Mouse (Mus musculus) lung, embryonic 14.5 days (tissue): ENCODE data around the gene Tnfrsf19. TPM values are rescaled to one million over a fixed set of nuclear protein-coding genes. Genes with fewer than 3 reads are reported as not detected.

Source experiments
- ATAC-seq: fragments of 200-750 bp; cut with Nextera tagmentation; 2 replicates; pipeline ENCODE4 v1.8.0; 2017; ENCODE audit warnings: mild to moderate bottlenecking, moderate TSS enrichment, moderate library complexity; ENCODE audit not compliant: insufficient read depth
- DNase-seq: peaks from one replicate; pipeline ENCODE4 v3.0.0-alpha.2; 2015
- H3K27ac ChIP-seq: fragments of 300-500 bp; sonication (generic); 2 replicates; pipeline ENCODE4 v1.5.1; 2014; ENCODE audit warnings: low read depth, mild to moderate bottlenecking, moderate library complexity
- H3K27me3 ChIP-seq: fragments of 300-500 bp; sonication (generic); 2 replicates; pipeline ENCODE4 v1.6.1; 2014; ENCODE audit warnings: low read length, control low read depth; ENCODE audit not compliant: insufficient read depth
- H3K36me3 ChIP-seq: fragments of 300-500 bp; sonication (generic); 2 replicates; pipeline ENCODE4 v1.6.1; 2014; ENCODE audit warnings: control low read depth; ENCODE audit not compliant: insufficient read depth
- H3K4me1 ChIP-seq: fragments of 300-500 bp; sonication (generic); 2 replicates; pipeline ENCODE4 v1.6.1; 2014; ENCODE audit warnings: antibody characterized with exemption, control low read depth; ENCODE audit not compliant: insufficient read depth
- H3K4me2 ChIP-seq: fragments of 300-500 bp; sonication (generic); 2 replicates; pipeline ENCODE4 v1.6.1; 2014; ENCODE audit warnings: mild to moderate bottlenecking
- H3K4me3 ChIP-seq: fragments of 300-500 bp; sonication (generic); 2 replicates; pipeline ENCODE4 v1.5.1; 2014; ENCODE audit warnings: low read depth, low read length
- H3K9ac ChIP-seq: fragments of 300-500 bp; sonication (generic); 2 replicates; pipeline ENCODE4 v1.6.1; 2014
- H3K9me3 ChIP-seq: fragments of 300-500 bp; sonication (generic); 2 replicates; pipeline ENCODE4 v1.6.1; 2016; ENCODE audit warnings: low read depth, low read length, control low read depth
- CTCF ChIP-seq: IDR thresholded peaks from 2 replicates; pipeline ENCODE4 v1.5.1; 2016; ENCODE audit warnings: antibody characterized with exemption, low read depth
- WGBS: fragments of 180-500 bp; shearing (Covaris S2); extraction: QIAGEN DNeasy Blood & Tissue Kit; methylation state at CpG from one replicate; pipeline ENCODE4 v1.1.7; 2014; 5-methylcytosine and 5-hydroxymethylcytosine counted together
- polyA plus RNA-seq: library from polyadenylated mRNA; unstranded; fragments of >200 nt; fragmentation: Nextera tagmentation; extraction: Ambion mirVana; gene quantifications from 2 replicates; pipeline ENCODE4 v1.2.1, GENCODE M21; 2014

Gene Tnfrsf19
- polyA plus RNA-seq, 1 experiment from 2014 or later, result 159 TPM

DNA sequence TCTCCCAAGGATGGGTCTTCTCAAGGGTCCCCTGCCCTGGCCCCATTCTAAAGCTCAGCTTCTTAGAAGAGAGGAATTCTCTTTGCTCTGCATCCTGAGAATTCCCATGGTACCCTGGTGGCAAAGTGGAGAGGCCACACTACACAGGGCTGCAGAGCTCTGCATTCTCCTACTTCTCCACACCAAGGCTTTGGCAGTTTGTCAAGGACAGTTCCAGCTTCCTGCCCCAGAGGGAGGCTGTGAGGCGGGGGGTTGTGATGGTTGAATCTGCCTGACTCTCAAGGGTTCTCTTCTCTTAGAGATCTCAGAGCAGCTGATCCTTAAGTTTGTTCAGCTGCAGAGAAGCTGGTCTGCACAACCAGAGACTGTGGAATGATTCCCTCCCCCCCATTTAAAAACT, 23.9 kb downstream of the Tnfrsf19 start:
- no peak overlapping the region for H3K27ac ChIP-seq
- H3K27me3 ChIP-seq, result no peaks in the 10 kb centered on the region
- no peak overlapping the region for H3K9ac ChIP-seq
- 61% methylated on average over 1 of the region's 1 CpGs for WGBS
- H3K4me3 ChIP-seq, result no peak overlapping the region
- no peak overlapping the region for H3K4me2 ChIP-seq
- no peaks in the 10 kb centered on the region for H3K9me3 ChIP-seq
- DNase-seq, result peak; percentile 55
- peaks cover 55% of the 10 kb centered on the region for H3K36me3 ChIP-seq
- ATAC-seq, result no peak
- H3K4me1 ChIP-seq, result peaks cover 6% of the 10 kb centered on the region
- TF ChIP-seq CTCF, result peak; percentile 28; the same call in 1 of the 2 replicates

DNA sequence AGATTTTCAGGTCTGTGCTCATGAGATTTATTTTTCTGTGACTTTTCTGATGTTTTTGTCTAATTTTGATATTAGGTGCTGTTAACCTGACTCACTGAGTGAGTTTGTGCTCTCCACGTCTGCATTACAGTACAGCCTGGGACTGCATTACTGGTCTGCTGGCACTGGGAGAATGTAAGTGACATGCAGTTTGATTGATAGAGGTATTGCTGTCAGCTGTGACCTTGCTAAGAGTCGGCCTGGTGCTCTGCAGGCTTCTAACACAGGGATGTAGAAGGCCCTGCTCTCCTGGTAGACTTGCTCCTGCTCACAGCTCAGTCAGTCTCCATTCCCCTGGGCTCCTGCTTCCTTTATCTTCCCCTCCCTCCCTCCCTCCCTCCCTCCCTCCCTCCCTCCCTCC, 25.3 kb downstream of the Tnfrsf19 start:
- no peak overlapping the region for H3K9ac ChIP-seq
- H3K27ac ChIP-seq, result no peak overlapping the region
- DNase-seq, result no peak
- H3K4me2 ChIP-seq, result no peak overlapping the region
- H3K4me1 ChIP-seq, result peaks cover 12% of the 10 kb centered on the region
- H3K4me3 ChIP-seq, result no peak overlapping the region
- no peak for TF ChIP-seq CTCF
- ATAC-seq, result no peak
- 50% methylated on average over 2 of the region's 2 CpGs for WGBS
- H3K36me3 ChIP-seq, result peaks cover 55% of the 10 kb centered on the region
- no peaks in the 10 kb centered on the region for H3K9me3 ChIP-seq
- H3K27me3 ChIP-seq, result no peaks in the 10 kb centered on the region

DNA sequence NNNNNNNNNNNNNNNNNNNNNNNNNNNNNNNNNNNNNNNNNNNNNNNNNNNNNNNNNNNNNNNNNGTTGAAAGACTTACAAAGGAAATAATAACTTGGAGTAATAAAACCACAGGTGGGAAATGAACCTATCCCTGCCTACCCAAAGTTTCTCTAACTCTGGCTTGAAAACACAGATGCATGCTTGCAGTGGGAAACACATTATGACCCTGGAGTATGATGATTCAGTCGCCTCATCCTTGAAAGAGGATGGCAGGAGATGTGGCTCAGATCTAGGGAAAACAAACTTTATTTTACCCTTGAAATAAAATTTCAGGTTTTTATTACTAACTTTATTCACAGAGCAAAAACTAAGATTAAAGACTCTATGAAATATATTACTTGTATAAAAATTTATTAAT, 26.4 kb downstream of the Tnfrsf19 start:
- H3K27me3 ChIP-seq, result no peaks in the 10 kb centered on the region
- peaks cover 50% of the 10 kb centered on the region for H3K36me3 ChIP-seq
- WGBS, result 98% methylated on average over 1 of the region's 1 CpGs
- no peak for DNase-seq
- peaks cover 12% of the 10 kb centered on the region for H3K4me1 ChIP-seq
- no peaks in the 10 kb centered on the region for H3K9me3 ChIP-seq
- H3K27ac ChIP-seq, result no peak overlapping the region
- no peak overlapping the region for H3K4me2 ChIP-seq
- ATAC-seq, result no peak
- no peak for TF ChIP-seq CTCF
- no peak overlapping the region for H3K9ac ChIP-seq
- H3K4me3 ChIP-seq, result no peak overlapping the region

DNA sequence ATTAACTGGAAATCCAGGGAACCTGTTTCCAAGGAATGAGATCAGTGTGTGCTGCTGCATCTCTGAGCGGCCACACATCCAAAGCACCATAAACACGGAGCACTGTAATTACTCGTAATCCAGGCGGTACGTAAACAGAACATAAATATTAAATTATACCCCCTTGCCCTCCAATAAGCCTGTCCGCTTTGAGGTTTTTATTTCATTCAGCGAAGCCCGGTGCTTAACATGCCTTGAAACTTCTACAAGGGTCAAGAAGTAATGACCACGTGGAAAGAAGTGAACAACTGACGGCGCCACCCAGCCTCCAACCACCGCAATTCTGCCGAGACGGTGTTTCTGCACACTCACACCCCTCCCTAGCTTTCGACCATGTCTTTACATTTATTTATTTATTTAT, 31.7 kb downstream of the Tnfrsf19 start:
- no peaks in the 10 kb centered on the region for H3K9me3 ChIP-seq
- DNase-seq, result no peak
- TF ChIP-seq CTCF, result no peak
- 83% methylated on average over 15 of the region's 15 CpGs for WGBS
- H3K27me3 ChIP-seq, result no peaks in the 10 kb centered on the region
- H3K36me3 ChIP-seq, result peaks cover 21% of the 10 kb centered on the region; the same call in 1 of the 2 replicates
- H3K27ac ChIP-seq, result no peak overlapping the region
- H3K9ac ChIP-seq, result no peak overlapping the region
- H3K4me3 ChIP-seq, result no peak overlapping the region
- no peak overlapping the region for H3K4me2 ChIP-seq
- no peak for ATAC-seq
- H3K4me1 ChIP-seq, result peaks cover 25% of the 10 kb centered on the region

DNA sequence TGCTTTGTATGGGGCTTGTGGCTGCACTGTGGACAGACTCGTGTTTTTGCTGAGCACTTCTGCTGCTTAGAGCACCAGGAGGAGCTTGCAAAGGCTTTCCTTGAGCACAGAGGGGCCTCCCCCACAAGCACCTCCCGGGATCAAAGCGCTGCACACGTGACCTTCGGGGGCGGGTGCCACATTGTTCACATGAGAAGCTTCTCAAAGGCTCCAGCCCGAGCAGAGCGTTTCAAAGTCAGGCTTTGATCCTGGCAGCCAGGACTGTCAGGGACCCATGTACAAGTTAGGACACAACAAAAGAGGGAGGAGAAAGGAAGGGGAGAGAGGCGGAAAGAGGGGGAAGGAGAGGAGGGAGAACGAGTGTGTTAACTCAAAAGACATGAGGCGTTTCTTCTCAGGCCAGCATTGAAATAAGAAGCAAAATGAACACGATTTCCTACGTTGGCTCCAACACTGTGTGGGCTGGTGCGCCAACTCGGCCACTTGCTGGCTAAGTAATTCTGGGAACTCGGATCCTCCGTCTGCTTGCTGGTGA, 33.8 kb downstream of the Tnfrsf19 start:
- WGBS, result 2% methylated on average over 17 of the region's 17 CpGs
- DNase-seq (peak; percentile 91), ATAC-seq (peak; percentile 92)
- peak overlapping the region; percentile 57 for H3K4me2 ChIP-seq
- H3K9me3 ChIP-seq, result no peaks in the 10 kb centered on the region
- H3K4me3 ChIP-seq, result peak overlapping the region; percentile 13; the same call in 1 of the 2 replicates
- no peak for TF ChIP-seq CTCF
- H3K27me3 ChIP-seq, result no peaks in the 10 kb centered on the region
- H3K9ac ChIP-seq, result peak overlapping the region; percentile 38; the same call in 1 of the 2 replicates
- H3K36me3 ChIP-seq, result peaks cover 15% of the 10 kb centered on the region
- peaks cover 20% of the 10 kb centered on the region for H3K4me1 ChIP-seq
- peak overlapping the region; percentile 82 for H3K27ac ChIP-seq

DNA sequence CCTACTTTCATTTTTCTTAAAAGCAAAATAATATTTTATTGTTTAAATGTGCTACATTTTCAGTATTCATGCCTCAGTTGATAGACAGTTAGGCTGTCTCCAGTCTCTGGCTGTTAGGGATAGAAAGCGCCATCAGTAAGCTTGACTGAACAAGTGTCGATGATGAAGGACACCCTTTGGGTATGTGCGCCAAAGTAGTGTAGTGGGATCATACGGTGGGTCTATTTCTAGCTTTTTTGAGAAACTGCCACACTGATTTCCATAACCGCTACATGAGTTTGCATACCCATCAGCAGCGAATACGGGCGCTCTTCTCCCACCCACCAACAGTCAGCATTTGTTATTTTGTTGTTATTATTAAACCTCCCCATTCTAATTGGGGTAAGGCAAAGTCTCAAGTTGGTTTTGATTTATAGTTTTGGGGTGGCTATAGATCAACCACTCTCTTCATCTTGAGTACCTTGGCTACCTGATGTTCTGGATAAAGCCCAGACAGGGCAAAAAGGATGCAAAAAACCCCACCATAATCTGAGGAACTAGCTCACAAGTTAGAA, 34.6 kb downstream of the Tnfrsf19 start:
- 83% methylated on average over 8 of the region's 8 CpGs for WGBS
- no peak for TF ChIP-seq CTCF

DNA sequence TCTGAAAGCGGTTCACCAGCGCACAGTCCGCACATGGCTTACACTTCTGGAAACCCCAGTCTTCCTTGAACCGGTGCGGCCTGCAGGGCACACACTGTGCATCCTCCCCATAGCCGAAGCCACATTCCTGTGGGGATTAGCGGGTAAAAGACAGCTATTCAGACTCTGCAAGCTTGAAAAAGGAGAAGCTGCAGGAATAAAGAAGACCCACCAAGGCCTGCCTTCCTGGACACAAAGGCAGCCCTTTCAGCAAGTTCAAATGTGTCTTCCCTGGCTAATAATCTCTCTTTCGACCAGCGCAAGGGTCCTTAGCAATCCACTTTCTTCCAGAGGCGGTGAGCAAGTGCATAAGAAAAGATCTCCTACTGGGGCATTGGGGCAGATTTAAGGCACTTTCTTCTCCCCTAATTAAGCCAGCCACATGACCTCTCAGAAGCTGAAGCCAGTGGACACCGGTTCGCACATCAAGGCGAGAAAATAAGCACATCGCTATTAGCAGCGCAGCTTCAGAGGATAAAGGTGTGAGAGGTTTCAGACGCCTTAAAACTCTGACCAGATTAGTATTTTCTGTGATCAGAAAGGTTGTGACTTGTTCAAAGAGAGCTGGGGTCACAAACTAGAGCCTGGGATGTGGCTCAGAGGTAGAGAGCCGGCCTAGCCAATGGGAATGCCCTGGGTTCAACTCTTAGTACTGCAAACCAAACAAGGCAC, 41.0 kb downstream of the Tnfrsf19 start:
- H3K27me3 ChIP-seq, result no peaks in the 10 kb centered on the region
- WGBS, result 54% methylated on average over 17 of the region's 17 CpGs
- H3K4me2 ChIP-seq, result no peak overlapping the region
- no peak for ATAC-seq
- H3K9me3 ChIP-seq, result no peaks in the 10 kb centered on the region
- no peak overlapping the region for H3K4me3 ChIP-seq
- peaks cover 38% of the 10 kb centered on the region for H3K36me3 ChIP-seq
- DNase-seq, result no peak
- H3K4me1 ChIP-seq, result no peaks in the 10 kb centered on the region
- no peak for TF ChIP-seq CTCF
- H3K9ac ChIP-seq, result no peak overlapping the region
- no peak overlapping the region for H3K27ac ChIP-seq

More for the DNA sequence above, 34.6 kb downstream of the Tnfrsf19 start:
- Histone ChIP-seq H3K9me3 (no peaks in the 10 kb centered on the region), H3K9ac (no peak overlapping the region), H3K4me2 (no peak overlapping the region), H3K27me3 (no peaks in the 10 kb centered on the region), H3K4me3 (no peak overlapping the region), H3K27ac (peak overlapping the region; percentile 82; the same call in 1 of the 2 replicates), H3K36me3 (peaks cover 18% of the 10 kb centered on the region), H3K4me1 (peaks cover 13% of the 10 kb centered on the region)
- DNase-seq, result peak; percentile 50
- no peak for ATAC-seq
